Mouse (Mus musculus) layer of hippocampus, postnatal 14 days (tissue): ENCODE results near the gene Mex3a. TPM values are rescaled to one million over a fixed set of nuclear protein-coding genes. Genes with fewer than 3 reads are reported as not detected.

Experiments used
- DNase-seq, 2 experiments: peaks; one replicate each; pipeline ENCODE4 v3.0.0; 2021 to 2022; ENCODE audit warnings: low spot score in 2 of 2, mixed read lengths in 1 of 2
- total RNA-seq, 2 experiments: library from RNA; stranded (reverse); gene quantifications; 2 replicates each; pipeline ENCODE4 v1.2.3; 2021

Gene Mex3a
- total RNA-seq, 2 experiments from 2014 or later: 9.0 to 10.7 TPM

- no peak for DNase-seq
These were observed 28.1 kb upstream of the Mex3a start for GRCm38 (mm10) chr3:88503881-88504746.

- DNase-seq: no peak
These were observed 27.1 kb upstream of the Mex3a start for GRCm38 (mm10) chr3:88505081-88505480.

GRCm38 (mm10) chr3:88505765-88506164, 26.4 kb upstream of the Mex3a start:
- no peak for DNase-seq

GRCm38 (mm10) chr3:88509250-88509649, 22.9 kb upstream of the Mex3a start:
- DNase-seq: no peak

GRCm38 (mm10) chr3:88509692-88510420, 22.3 kb upstream of the Mex3a start, which contains the start of gene Lmna:
Gene Lmna (minus strand): TSS chr3:88509956.
- peak; percentile 86 to 92 for DNase-seq

GRCm38 (mm10) chr3:88510421-88511289, 21.5 kb upstream of the Mex3a start:
- no peak for DNase-seq

- no peak for DNase-seq
These were observed 20.6 kb upstream of the Mex3a start for GRCm38 (mm10) chr3:88511559-88511958.

- no peak for DNase-seq
These were observed 19.9 kb upstream of the Mex3a start for GRCm38 (mm10) chr3:88512141-88512895.

GRCm38 (mm10) chr3:88512896-88513545, 19.2 kb upstream of the Mex3a start:
- DNase-seq: no peak

- no peak for DNase-seq
These were observed 18.6 kb upstream of the Mex3a start for GRCm38 (mm10) chr3:88513546-88514115.

GRCm38 (mm10) chr3:88514231-88515094, 17.7 kb upstream of the Mex3a start:
- no peak for DNase-seq

GRCm38 (mm10) chr3:88515095-88515386, 17.2 kb upstream of the Mex3a start:
- no peak for DNase-seq

- DNase-seq: no peak
These were observed 15.8 kb upstream of the Mex3a start for GRCm38 (mm10) chr3:88516407-88516806.

GRCm38 (mm10) chr3:88518411-88518810, 13.8 kb upstream of the Mex3a start:
- DNase-seq: no peak

GRCm38 (mm10) chr3:88520078-88520477, 12.1 kb upstream of the Mex3a start:
- DNase-seq: no peak

GRCm38 (mm10) chr3:88521156-88521555, 11.0 kb upstream of the Mex3a start:
- no peak for DNase-seq

- no peak for DNase-seq
These were observed 10.3 kb upstream of the Mex3a start for GRCm38 (mm10) chr3:88521803-88522331.

- DNase-seq: no peak
These were observed 9.2 kb upstream of the Mex3a start for GRCm38 (mm10) chr3:88523027-88523426.

- no peak for DNase-seq
These were observed 7.2 kb upstream of the Mex3a start for GRCm38 (mm10) chr3:88525021-88525420.
